Mouse (Mus musculus): ENCODE data around the gene Amdhd1. TPM values are rescaled to one million over a fixed set of nuclear protein-coding genes. Genes with fewer than 3 reads are reported as not detected.
"Not testable (repeated sequence)": the region's sequence is repeated elsewhere in the genome, so short reads cannot be mapped to it uniquely, and the experiment has no call there.

Amdhd1 gene
- not detected for total RNA-seq (2022)

DNA sequence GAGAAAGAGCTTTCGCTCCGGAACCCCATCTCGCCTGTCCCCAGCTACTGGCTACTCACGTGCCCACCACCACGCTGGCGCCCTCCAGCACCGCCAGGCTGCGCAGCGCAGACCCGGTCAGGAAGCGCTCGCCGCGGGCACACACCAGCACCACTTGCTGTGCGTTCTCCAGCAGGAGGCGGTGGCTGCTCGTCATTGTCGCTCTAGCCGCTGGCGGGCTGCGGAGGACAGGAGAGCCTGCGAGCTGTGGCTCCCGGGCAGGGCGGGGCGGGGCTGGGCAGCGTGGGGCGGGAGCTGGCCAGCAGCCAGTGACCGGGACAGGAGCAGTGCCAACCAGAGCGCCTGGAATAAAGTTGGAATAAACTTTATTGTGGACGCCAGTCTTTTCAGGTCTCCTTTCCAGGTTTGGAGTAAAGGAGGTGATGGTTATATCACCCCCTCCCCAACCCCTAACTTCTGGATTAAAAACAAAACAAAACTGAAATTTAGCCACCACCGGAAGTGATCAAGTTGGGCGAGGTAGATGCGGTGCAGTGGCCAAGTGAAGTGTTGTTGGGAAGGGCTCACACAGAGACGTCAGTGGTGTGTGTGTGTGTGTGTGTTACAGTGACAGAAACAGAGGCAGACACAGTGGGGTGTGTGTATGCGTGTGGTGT, at the start of gene Amdhd1:
Amdhd1 (minus strand) TSS at position 259 of the 656 bp plus-strand sequence.
- DNase-seq (ENCODE audit: low spot score): peak; percentile 72

DNA sequence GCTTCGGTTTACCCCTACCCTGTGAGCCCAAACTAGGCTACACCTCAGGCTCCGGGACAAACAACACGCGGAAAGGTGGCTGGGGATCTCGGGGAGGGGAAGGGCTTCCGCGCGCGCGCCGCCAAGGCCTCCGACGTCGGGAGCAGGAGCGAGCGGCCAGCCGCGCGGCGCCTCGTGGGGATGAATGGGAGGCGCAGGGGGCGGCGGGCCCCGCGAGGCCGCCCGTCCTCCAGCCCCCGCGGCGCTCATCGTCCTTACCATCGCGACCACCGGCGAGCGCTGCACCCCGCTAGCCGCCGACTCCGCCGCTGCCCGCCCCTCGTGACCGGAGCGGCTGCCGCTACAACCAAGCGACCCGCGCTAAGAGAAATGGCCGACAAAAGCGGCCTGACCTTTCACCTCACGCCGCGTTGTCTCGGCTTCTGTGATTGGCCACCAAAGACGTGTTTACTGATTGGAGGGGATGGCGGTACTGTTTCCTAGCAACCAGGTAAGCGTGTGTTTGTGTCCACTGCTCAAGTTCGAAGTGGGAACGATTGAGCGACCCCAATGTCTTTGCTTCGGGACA, 49.5 kb upstream of the Amdhd1 start, which contains the start of gene Snrpf:
Snrpf (minus strand) TSS at position 426 of the 568 bp plus-strand sequence.
- peak; percentile 97 for DNase-seq (ENCODE audit: low spot score)

DNA sequence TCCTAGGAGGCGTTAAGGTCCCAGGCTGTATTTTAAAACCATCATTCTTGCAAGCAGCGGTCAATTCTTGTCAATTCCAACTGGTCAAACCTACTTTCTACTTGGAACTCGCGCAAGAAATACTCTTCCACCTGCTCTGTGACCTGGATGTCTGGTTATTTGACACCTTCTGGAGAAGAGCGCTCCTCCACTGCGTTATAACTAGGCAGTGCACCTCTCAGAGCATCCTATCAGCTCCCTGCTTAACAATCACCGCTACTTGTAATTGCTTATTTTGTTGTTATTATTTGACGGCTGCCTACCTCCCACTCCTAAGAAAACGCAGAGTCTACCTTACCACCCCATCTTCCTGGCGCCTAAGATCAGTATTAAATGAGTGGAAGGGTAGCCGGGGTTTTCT, 49.0 kb upstream of the Amdhd1 start:
- DNase-seq (ENCODE audit: low spot score): no peak

DNA sequence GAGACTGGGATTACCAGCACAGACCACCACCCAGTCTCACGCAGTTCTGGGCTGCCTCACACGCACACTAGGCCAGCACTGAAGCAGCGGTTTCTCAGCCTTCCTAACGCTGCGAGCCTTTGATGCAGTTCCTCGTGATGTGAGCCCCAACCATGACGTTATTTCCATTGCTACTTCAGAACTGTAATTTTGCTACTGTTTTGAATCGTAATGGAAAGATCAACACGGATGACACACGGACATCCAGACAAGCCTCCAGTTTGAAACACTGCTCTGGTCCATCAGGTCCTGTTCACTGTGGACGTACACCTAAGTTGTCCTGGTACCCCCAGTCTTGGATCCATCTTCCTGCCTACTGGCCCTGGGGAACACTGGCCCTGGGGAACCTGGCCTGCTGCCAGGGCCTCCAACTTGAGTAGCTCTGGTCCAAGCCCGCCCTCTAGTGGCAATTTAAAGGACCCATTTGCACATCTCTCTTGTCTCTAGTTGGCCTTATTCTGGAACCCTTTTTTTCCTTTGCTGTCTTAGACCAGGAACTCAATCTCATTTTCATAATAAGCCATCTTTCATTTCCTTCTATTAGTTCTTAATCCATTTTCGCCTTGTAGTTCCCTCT, 37.5 kb upstream of the Amdhd1 start:
- peak; percentile 53 for DNase-seq (ENCODE audit: low spot score)

DNA sequence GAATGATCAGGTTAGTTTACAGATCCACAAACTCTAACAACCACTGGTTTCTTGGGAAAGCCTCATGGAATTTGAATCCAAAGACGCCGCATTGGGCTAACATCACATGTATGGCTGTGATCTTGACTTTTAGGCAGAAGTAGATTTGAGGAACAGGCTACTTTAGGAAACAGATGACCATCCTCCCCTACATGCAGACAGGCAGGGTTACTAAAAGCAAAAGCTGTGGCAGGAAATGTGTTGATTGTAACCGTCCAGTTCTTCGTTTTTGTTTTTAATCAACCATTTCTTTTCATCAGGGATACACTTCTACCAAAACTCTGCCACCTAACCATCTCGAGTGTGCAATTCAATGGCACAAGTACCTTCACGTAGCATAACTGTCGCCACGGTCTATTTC, 36.1 kb upstream of the Amdhd1 start:
- DNase-seq (ENCODE audit: low spot score): no peak

DNA sequence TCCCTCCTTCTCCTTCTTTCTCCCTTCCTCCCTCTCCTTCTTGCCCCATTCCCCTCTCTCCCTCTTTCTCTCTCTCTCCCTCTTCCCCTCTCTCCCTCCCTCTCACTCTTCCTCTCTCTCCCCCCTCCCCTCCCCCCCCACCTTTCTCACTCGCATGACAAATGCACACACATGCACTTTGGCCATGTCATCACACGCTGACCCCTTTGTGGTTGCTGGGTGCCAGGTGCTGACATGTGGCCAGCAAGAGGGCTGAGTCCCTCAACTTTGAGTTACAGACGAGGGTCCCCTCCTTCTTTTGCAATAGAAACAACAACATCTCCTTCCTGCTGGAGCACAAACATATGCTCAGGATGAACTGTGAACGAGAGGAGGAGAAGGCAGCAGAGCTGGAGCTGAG, 35.1 kb upstream of the Amdhd1 start:
- no peak for DNase-seq (ENCODE audit: low spot score)

DNA sequence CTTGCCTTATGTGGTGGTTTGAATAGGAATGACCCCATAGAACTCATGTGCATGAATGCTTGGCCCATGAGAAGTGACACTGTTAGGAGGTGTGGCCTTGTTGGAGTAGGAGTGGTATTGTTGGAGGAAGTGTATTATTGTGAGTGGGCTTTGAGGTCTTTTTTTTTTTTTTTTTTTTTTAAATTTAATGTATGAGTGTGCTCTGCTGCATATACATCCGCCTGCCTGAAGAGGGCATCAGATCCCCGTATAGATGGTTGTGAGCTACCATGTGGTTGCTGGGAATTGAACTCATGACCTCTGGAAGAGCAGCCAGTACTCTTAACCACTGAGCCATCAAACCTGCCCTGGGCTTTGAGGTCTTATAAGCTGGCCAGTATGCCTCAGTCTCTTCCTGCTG, 32.4 kb upstream of the Amdhd1 start:
- DNase-seq (ENCODE audit: low spot score): no peak

DNA sequence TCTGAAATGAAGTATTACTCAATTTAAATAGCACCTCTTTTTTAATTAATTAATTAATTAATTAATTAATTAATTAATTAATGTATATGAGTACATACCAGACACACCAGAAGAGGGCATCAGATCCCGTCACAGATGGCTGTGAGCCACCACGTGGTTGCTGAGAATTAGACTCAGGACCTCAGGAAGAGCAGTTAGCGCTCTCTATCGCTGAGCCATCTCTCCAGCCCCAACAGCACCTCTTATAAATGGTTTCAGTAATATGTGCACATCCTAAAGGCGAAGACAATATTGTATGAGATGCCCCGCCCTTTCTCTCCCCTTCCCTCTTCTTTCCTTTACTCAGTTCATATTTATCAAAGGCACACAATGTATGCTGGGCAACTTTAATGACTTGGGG, 28.8 kb upstream of the Amdhd1 start:
- no peak for DNase-seq (ENCODE audit: low spot score)

DNA sequence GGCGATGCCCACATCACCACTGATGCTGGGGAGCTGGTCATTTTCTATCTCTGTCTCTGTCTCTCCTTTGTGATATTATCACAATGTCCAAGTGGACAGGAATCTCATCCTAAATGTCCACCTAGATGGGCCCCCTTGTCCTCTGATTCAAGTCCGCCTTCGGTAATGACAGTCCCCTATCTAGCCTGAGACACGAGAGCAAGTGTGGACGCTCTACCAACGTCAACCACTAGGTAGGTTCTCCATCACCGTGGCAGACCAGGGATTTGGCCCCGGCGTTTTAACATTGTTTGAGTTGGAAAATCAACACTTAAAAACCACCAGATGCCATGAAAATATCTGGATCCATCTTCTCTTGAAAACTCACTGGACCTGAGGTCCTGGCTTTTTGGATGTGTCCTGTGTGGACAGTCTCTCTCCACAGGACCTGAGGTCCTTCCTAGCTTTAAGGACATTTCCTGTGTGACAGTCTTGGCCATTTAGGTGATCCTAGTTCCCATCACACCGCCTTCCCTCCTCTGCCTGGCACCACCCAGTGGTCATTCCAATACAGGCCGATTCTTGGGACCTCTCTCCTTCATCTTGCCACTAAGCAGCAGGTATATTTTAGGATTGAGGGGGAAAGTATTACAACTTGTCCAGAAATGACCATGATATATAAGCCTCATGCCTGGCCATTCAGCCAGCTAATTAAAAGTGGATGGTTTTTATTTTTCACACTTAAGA, 28.2 kb upstream of the Amdhd1 start:
- no peak for DNase-seq (ENCODE audit: low spot score)

DNA sequence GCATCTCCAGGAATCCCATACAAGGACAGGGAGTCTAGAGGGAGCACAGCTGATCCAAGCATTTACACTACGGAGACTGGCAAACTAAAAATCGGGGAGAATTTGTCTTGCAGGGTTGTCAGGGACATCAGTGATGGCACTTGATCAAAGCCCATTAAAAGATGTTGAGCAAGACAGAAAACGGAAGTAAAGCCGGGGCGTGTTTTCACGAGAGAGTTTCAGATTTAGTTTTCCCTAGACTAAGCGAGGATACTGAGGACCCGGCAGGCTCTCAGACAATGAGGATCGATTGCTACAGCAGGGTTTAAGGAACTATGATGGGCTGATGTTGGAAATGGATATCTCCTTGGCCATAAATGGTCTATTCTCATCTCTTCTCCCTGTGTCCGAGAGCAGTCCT, 27.2 kb upstream of the Amdhd1 start:
- DNase-seq (ENCODE audit: low spot score): no peak

DNA sequence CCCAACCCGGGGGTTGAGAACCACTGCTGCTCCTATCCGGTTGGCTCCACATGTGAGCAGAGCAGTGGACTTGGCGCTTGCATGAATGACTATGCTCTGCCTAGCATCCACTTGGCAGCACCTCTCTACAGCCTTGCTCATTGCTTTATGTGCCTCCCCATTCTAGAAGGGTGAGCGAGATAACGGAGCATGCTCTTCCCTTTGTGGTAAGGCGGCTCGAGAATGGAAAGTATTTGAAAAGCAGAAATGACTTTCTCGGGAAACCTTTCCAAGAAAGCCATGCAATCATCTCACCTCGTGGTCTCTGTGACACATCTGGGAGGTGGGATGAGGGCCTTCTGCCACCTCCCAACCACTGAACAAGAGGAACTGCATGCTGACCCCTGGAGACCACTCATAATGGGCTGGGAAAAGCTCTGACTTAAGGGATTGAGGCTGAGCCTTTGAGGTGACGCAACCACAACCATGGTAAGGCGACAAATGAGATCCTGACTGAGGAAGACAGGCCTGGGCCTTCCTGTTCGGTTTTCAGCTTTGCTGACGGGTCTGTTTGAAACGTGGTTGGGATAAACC, 24.8 kb upstream of the Amdhd1 start:
- no peak for DNase-seq (ENCODE audit: low spot score)

DNA sequence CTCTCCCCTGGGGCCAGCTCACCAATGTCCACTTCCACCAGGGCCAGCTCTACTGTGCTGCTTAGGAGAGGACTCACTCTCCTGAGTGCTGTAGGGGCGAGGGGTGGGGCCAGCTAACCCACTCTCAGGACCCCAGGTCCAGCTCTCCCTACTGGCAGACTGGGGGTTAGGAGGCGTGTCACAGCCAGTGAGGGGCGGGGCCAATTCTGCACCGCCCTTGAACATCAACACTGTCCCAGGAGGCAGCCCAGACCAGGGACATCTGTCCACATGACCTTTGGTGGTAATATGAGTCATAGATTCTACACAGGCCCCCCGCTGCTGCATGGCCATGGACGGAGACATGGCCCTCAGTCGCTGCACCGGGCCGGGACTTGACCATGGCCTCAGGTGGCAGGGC, 20.0 kb upstream of the Amdhd1 start:
- no peak for DNase-seq (ENCODE audit: low spot score)

DNA sequence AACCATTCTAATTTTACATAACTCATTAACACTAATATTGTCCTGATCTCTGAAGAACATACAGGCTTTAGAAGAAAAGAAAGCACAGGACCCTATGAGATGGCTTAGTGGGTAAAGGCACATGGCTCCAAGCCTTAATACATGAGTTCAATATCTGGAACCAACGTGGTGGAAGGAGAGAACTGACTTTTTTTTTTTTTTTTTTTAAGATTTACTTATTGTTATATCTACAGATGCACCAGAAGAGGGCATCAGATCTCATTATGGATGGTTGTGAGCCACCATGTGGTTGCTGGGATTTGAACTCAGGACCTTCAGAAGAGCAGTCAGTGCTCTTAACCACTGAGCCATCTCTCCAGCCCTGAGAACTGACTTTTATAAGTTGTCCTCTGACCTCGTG, 18.1 kb upstream of the Amdhd1 start:
- not testable (repeated sequence) for DNase-seq (ENCODE audit: low spot score)

DNA sequence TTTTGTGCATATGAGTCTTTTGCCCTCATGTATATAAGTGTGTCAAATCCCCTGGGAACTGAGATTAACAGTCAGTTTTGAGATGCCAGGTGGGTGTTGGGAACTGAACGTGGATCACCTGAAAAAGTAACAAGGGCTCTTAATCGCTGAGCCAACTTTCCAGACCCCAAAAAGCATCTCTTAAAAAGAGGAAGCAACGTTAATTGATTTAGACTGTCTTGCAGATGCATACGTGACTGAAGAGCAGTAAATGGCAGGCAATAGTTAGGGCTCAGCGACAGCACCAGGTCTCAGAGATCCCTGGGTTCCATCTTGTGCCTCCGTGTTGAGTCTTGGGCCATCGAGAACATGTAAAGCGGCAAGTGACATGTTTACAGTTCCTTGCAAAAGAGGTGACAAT, 12.8 kb upstream of the Amdhd1 start:
- DNase-seq (ENCODE audit: low spot score): no peak

DNA sequence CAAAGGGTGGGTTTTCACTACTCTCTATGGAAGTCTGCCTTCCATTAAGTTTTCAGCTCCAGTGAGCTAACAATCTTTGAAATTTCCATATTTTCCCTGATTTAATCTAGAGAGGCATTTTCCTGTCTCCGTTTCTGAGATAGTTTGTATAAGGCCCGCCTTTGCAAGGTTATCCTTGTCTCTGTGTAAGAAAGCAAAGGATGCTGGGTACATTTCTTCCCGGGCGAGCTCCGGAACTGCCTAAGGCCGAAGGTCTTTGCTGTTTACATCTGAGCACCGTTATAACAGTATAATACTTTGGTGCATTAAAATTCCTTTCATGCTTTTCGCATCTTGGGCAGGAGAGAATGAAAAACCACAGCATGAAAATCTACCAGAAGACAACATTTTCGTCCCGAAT, 10.0 kb upstream of the Amdhd1 start:
- DNase-seq (ENCODE audit: low spot score): no peak

DNA sequence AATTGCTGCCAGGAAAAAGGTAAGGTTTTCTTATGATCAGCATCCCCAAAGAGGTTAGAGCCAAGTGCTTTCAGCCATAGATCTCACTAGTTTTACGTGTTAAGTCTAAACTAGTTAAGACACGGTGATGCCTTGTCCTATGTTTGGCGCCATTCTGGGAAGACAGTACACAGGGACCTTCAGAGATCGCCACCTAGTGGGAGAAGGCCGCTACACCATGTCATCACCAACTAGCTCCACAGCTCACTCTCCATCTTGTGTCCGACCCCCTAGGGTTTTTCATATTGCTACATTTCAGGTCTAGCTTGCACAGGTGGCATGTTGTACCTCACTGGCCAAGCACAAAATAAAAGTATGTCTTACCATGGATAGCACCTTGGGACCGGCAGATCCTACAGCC, 9.2 kb upstream of the Amdhd1 start:
- peak; percentile 70 for DNase-seq (ENCODE audit: low spot score)

DNA sequence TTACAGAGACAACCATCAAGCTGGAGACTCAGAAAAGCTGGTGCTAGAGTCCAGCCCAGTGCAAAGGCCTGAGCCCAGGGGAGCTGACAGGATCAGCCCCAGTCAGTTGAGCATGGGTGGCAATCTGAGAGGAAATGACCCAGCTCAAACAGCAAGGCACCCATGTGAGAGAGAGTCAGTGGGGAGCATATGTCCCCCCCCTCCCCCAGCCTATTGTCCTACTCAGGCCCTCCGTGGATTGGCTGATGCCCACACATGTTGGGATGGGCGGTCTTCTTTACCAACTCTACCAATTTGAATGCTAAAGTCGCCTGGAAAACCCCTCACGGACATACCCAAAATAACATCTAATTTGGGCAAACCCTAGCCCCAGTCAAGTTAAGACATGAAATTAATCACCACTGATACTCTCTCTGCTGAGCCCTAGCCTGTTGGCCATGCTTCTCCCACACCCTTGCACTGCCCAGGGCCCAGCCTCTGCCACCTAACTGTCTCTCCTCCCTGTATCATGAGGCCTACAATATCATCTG, 8.0 kb upstream of the Amdhd1 start:
- no peak for DNase-seq (ENCODE audit: low spot score)

DNA sequence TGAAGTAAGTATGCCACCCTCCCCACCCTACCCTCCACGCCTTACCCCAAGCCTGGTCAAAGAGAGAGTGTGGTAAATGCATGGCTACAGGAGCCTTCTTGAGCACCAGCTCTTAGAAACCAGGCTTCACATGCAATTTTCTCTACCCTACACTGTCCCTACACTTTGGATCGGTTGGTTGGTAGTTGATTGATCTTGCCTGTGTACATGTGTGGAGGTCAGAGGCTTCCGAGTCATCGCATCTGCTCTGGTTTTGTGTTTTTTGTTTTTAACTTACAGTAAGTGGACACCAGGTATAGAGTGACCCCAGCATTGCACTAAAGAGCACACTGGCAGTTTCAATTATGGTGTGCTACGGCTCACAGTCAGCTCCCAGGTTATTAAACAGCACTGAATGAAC, 4.3 kb upstream of the Amdhd1 start:
- no peak for DNase-seq (ENCODE audit: low spot score)

DNA sequence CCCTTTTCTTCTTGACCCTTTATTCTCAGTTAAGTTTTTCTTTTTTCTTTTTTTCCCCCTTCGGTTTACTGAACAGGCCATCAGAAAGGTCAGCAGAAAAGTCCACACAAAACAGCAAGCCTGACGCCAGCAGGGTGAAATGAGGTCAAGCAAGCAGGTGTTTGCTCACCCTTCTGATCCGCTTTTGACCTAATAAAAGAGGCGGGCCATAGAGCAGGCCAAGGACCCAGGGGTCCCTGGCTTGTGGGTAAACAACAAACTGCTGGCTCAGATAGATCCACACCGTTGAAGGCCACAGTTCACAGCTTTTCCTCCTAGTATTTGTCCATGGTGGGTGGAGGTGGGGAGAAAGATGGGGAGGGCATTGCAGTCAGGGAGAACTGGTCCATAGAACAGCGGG, 3.3 kb upstream of the Amdhd1 start:
- no peak for DNase-seq (ENCODE audit: low spot score)

DNA sequence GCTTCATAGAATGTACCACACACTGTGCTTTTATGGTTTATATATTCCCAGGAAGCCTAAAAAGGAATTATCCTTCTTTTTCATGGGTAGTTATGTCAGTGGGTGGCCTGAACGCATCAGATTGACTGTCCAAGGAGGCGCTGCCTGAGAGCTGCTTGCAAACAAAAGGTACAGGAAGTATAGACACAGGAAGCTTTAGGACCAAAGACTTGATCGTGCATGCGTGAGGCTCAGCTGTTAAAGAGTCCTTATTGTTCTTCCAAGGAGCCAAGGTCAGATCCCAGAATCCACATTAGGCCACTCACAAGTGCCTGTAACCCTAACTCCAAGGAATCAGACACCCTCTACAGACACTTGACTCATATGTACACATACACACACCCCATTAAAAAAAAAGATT, 2.5 kb upstream of the Amdhd1 start:
- no peak for DNase-seq (ENCODE audit: low spot score)

DNA sequence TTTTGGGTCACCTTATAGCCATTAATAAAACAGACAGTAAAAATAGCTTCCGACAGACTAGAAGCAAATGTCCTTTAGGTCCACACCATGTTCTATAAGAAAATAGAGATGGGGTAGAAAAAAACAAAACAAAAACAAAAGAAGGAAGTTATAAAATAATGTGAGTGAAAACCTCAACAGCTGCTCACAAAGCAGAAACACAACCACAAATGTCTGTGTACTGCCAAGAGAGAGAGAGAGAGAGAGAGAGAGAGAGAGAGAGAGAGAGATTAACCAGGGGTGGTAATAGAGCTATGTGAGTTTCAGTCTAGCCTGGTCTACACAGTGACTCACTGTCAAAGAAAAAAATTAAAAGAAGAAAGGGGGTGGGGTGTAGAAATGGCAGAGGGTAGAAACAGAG, 1.8 kb upstream of the Amdhd1 start:
- DNase-seq (ENCODE audit: low spot score): no peak

Measured in heart, adult 8-10 months (tissue).